Mouse (Mus musculus) stomach, postnatal 0 days (tissue): ENCODE measurements around the gene Cxcr4. TPM values are rescaled to one million over a fixed set of nuclear protein-coding genes. Genes with fewer than 3 reads are reported as not detected.
A peak's percentile ranks its signal among the peaks of the same experiment; 100 is the strongest.

Experiments used
- ATAC-seq: fragments of 200-750 bp; cut with Nextera tagmentation; 2 replicates; pipeline ENCODE4 v1.8.0; 2017; ENCODE audit not compliant: low FRiP score, low TSS enrichment
- DNase-seq: peaks from one replicate; pipeline ENCODE4 v3.0.0-alpha.2; 2016; ENCODE audit warnings: low spot score
- H3K27ac ChIP-seq: fragments of 300-500 bp; sonication (generic); replicated peaks from 2 replicates; pipeline ENCODE4 v1.5.1; 2014; ENCODE audit warnings: mild to moderate bottlenecking, control low read depth
- H3K27me3 ChIP-seq: fragments of 300-500 bp; sonication (generic); 2 replicates; pipeline ENCODE4 v1.6.1; 2014; ENCODE audit warnings: low read length; ENCODE audit not compliant: control insufficient read depth, insufficient read depth
- H3K36me3 ChIP-seq: fragments of 300-500 bp; sonication (generic); 2 replicates; pipeline ENCODE4 v1.6.1; 2014; ENCODE audit warnings: low read length, mixed read lengths; ENCODE audit not compliant: control insufficient read depth, insufficient read depth
- H3K4me1 ChIP-seq: fragments of 300-500 bp; sonication (generic); replicated peaks from 2 replicates; pipeline ENCODE4 v1.6.1; 2014; ENCODE audit warnings: antibody characterized with exemption; ENCODE audit not compliant: control insufficient read depth, insufficient read depth
- H3K4me2 ChIP-seq: fragments of 300-500 bp; sonication (generic); replicated peaks from 2 replicates; pipeline ENCODE4 v1.6.1; 2014; ENCODE audit warnings: low read depth, mild to moderate bottlenecking, control low read depth, moderate library complexity
- H3K4me3 ChIP-seq: fragments of 300-500 bp; sonication (generic); 2 replicates; pipeline ENCODE4 v1.5.1; 2014; ENCODE audit warnings: low read depth, low read length, control low read depth
- H3K9ac ChIP-seq: fragments of 300-500 bp; sonication (generic); 2 replicates; pipeline ENCODE4 v1.6.1; 2014; ENCODE audit warnings: mild to moderate bottlenecking, low read length, control low read depth, mixed read lengths
- H3K9me3 ChIP-seq: fragments of 300-500 bp; sonication (generic); 2 replicates; pipeline ENCODE4 v1.6.1; 2016; ENCODE audit warnings: low read length; ENCODE audit not compliant: control insufficient read depth
- CTCF ChIP-seq: IDR thresholded peaks from 2 replicates; pipeline ENCODE4 v1.5.1; 2016; ENCODE audit warnings: antibody characterized with exemption, low read depth, mild to moderate bottlenecking, moderate library complexity
- EP300 ChIP-seq: optimal IDR thresholded peaks from 2 replicates; pipeline ENCODE3; 2016; ENCODE audit warnings: antibody characterized with exemption
- WGBS: fragments of 180-500 bp; shearing (Covaris S2); extraction: QIAGEN DNeasy Blood & Tissue Kit; methylation state at CpG from one replicate; pipeline ENCODE4 v1.1.7; 2014; 5-methylcytosine and 5-hydroxymethylcytosine counted together
- polyA plus RNA-seq: library from polyadenylated mRNA; unstranded; fragments of >200 nt; fragmentation: Nextera tagmentation; extraction: Ambion mirVana; gene quantifications from 2 replicates; pipeline ENCODE4 v1.2.1, GENCODE M21; 2015

Cxcr4 gene
- polyA plus RNA-seq, 1 experiment from 2014 or later, result 2.0 TPM

- 54% methylated on average over 2 of the region's 2 CpGs for WGBS
- H3K27me3 ChIP-seq, result no peaks in the 10 kb centered on the region
- no peak overlapping the region for H3K9ac ChIP-seq
- TF ChIP-seq EP300 (no peak), CTCF (no peak)
- no peak overlapping the region for H3K27ac ChIP-seq
- H3K4me3 ChIP-seq, result no peak overlapping the region
- no peak overlapping the region for H3K4me2 ChIP-seq
- ATAC-seq (no peak), DNase-seq (no peak)
- no peaks in the 10 kb centered on the region for H3K36me3 ChIP-seq
- H3K4me1 ChIP-seq, result no peaks in the 10 kb centered on the region; the same call in 1 of the 2 replicates
- no peaks in the 10 kb centered on the region for H3K9me3 ChIP-seq
Observed at GRCm38 (mm10) chr1:128615459-128615806, 23.3 kb upstream of the Cxcr4 start.

- ATAC-seq (0 out of 2 replicates have a peak, but pooled peaks have one; percentile 31), DNase-seq (peak; percentile 26)
- no peak overlapping the region for H3K4me2 ChIP-seq
Observed at GRCm38 (mm10) chr1:128614653-128615458, 22.8 kb upstream of the Cxcr4 start.

GRCm38 (mm10) chr1:128608119-128608518 lies 16.0 kb upstream of the Cxcr4 start:
- Histone ChIP-seq H3K9me3 (no peaks in the 10 kb centered on the region), H3K4me1 (no peaks in the 10 kb centered on the region), H3K9ac (no peak overlapping the region), H3K4me2 (no peak overlapping the region), H3K4me3 (no peak overlapping the region), H3K36me3 (no peaks in the 10 kb centered on the region), H3K27me3 (no peaks in the 10 kb centered on the region), H3K27ac (no peak overlapping the region)
- DNase-seq (no peak), ATAC-seq (no peak)
- WGBS, result 30% methylated on average over 6 of the region's 6 CpGs
- TF ChIP-seq CTCF (no peak), EP300 (no peak)

More at GRCm38 (mm10) chr1:128614653-128615458, 22.8 kb upstream of the Cxcr4 start:
- TF ChIP-seq EP300 (no peak), CTCF (no peak)
- 55% methylated on average over 7 of the region's 7 CpGs for WGBS
- H3K9ac ChIP-seq, result no peak overlapping the region
- H3K4me3 ChIP-seq, result no peak overlapping the region
- no peak overlapping the region for H3K27ac ChIP-seq
- H3K36me3 ChIP-seq, result no peaks in the 10 kb centered on the region
- H3K4me1 ChIP-seq, result no peaks in the 10 kb centered on the region; the same call in 1 of the 2 replicates
- no peaks in the 10 kb centered on the region for H3K9me3 ChIP-seq
- H3K27me3 ChIP-seq, result no peaks in the 10 kb centered on the region

- no peaks in the 10 kb centered on the region for H3K36me3 ChIP-seq
- no peak overlapping the region for H3K9ac ChIP-seq
- H3K4me2 ChIP-seq, result no peak overlapping the region
- DNase-seq (no peak), ATAC-seq (no peak)
- 39% methylated on average over 3 of the region's 3 CpGs for WGBS
- no peak overlapping the region for H3K27ac ChIP-seq
- TF ChIP-seq CTCF (no peak), EP300 (no peak)
- no peaks in the 10 kb centered on the region for H3K4me1 ChIP-seq
- no peak overlapping the region for H3K4me3 ChIP-seq
- H3K9me3 ChIP-seq, result no peaks in the 10 kb centered on the region
- no peaks in the 10 kb centered on the region for H3K27me3 ChIP-seq
Observed at GRCm38 (mm10) chr1:128607423-128607822, 15.3 kb upstream of the Cxcr4 start.

GRCm38 (mm10) chr1:128605794-128606193 lies 13.7 kb upstream of the Cxcr4 start:
- Histone ChIP-seq H3K4me2 (no peak overlapping the region), H3K27me3 (no peaks in the 10 kb centered on the region), H3K27ac (no peak overlapping the region), H3K9me3 (no peaks in the 10 kb centered on the region), H3K36me3 (no peaks in the 10 kb centered on the region), H3K9ac (no peak overlapping the region), H3K4me3 (no peak overlapping the region), H3K4me1 (no peaks in the 10 kb centered on the region)
- TF ChIP-seq EP300 (no peak), CTCF (no peak)
- no peak for DNase-seq
- WGBS, result 67% methylated on average over 1 of the region's 1 CpGs
- ATAC-seq, result no peak

GRCm38 (mm10) chr1:128602688-128603385 lies 10.7 kb upstream of the Cxcr4 start:
- 65% methylated on average over 8 of the region's 8 CpGs for WGBS
- Histone ChIP-seq H3K36me3 (no peaks in the 10 kb centered on the region), H3K4me2 (no peak overlapping the region), H3K9ac (no peak overlapping the region), H3K27ac (no peak overlapping the region), H3K4me1 (no peaks in the 10 kb centered on the region), H3K27me3 (no peaks in the 10 kb centered on the region), H3K9me3 (no peaks in the 10 kb centered on the region), H3K4me3 (no peak overlapping the region)
- no peak for DNase-seq
- TF ChIP-seq CTCF, result no peak
- no peak for TF ChIP-seq EP300
- ATAC-seq, result no peak
